Mouse (Mus musculus) liver, postnatal 0 days (tissue): ENCODE measurements at regions not wholly inside any gene's neighbourhood (a gene's known extent, or its start where the extent isn't known, plus 50 kb on each side); places are given as distances from the start of the nearest gene placed in this dataset.

Experiments used
- ATAC-seq: fragments of 200-750 bp; cut with Nextera tagmentation; 2 replicates; pipeline ENCODE4 v1.8.0; 2017; ENCODE audit warnings: mild to moderate bottlenecking, moderate library complexity
- DNase-seq: peaks from one replicate; pipeline ENCODE4 v3.0.0-alpha.2; 2016
- H3K27ac ChIP-seq: fragments of 300-500 bp; sonication (generic); 2 replicates; pipeline ENCODE4 v1.5.1; 2014; ENCODE audit warnings: antibody characterized with exemption, moderate library complexity, mild to moderate bottlenecking, low read depth
- H3K27me3 ChIP-seq: fragments of 300-500 bp; sonication (generic); 2 replicates; pipeline ENCODE4 v1.6.1; 2014; ENCODE audit warnings: low read length, control low read depth, mixed read lengths; ENCODE audit not compliant: insufficient read depth
- H3K36me3 ChIP-seq: fragments of 300-500 bp; sonication (generic); replicated peaks from 2 replicates; pipeline ENCODE4 v1.6.1; 2014; ENCODE audit warnings: mild to moderate bottlenecking, control low read depth, low read length, moderate library complexity, mixed read lengths; ENCODE audit not compliant: insufficient read depth
- H3K4me1 ChIP-seq: fragments of 300-500 bp; sonication (generic); 2 replicates; pipeline ENCODE4 v1.6.1; 2014; ENCODE audit warnings: antibody characterized with exemption, mild to moderate bottlenecking, control low read depth; ENCODE audit not compliant: insufficient read depth
- H3K4me2 ChIP-seq: fragments of 300-500 bp; sonication (generic); 2 replicates; pipeline ENCODE4 v1.6.1; 2014; ENCODE audit warnings: low read depth, mild to moderate bottlenecking, low read length, moderate library complexity, mixed read lengths
- H3K4me3 ChIP-seq: fragments of 300-500 bp; sonication (generic); 2 replicates; pipeline ENCODE4 v1.5.1; 2014; ENCODE audit warnings: low read depth, low read length
- H3K9ac ChIP-seq: fragments of 300-500 bp; sonication (generic); replicated peaks from 2 replicates; pipeline ENCODE4 v1.6.1; 2014; ENCODE audit warnings: mild to moderate bottlenecking, moderate library complexity
- H3K9me3 ChIP-seq: fragments of 300-500 bp; sonication (generic); 2 replicates; pipeline ENCODE4 v1.6.1; 2016; ENCODE audit warnings: mild to moderate bottlenecking, control low read depth, low read length, mixed read lengths
- CTCF ChIP-seq: sonication (generic); IDR thresholded peaks from 2 replicates; pipeline ENCODE4 v1.5.1; 2016; ENCODE audit warnings: antibody characterized with exemption, low read depth
- EP300 ChIP-seq: IDR thresholded peaks from 2 replicates; pipeline ENCODE4 v1.6.1; 2016; ENCODE audit warnings: antibody characterized with exemption, low read depth, mild to moderate bottlenecking
- WGBS: fragments of 180-500 bp; shearing (Covaris S2); extraction: QIAGEN DNeasy Blood & Tissue Kit; methylation state at CpG from one replicate; pipeline ENCODE4 v1.1.7; 2014; ENCODE audit not compliant: insufficient replicate concordance; 5-methylcytosine and 5-hydroxymethylcytosine counted together

DNA sequence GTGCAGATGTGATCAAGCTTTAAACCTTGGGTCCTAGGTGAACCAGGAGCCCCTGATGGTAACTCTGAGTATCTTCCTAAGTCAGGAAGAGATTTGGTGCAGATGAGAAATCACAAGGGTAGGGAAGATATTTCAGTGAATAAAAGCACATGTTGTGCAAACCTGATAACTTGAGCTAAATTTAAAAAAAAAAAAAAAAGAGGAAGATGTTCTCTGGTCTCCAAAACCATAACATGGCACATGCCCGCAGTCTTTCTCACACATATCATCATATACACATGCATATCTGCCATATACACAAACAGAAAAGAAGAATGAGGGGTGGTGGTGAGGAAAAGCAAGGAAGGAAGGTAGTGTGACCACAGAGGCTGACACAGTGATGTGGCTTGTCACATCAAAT, 530.3 kb upstream of the Lrrc6 start:
- Histone ChIP-seq H3K4me2 (no peak overlapping the region), H3K9ac (no peak overlapping the region), H3K4me1 (no peaks in the 10 kb centered on the region; the same call in 1 of the 2 replicates), H3K9me3 (no peaks in the 10 kb centered on the region), H3K27ac (no peak overlapping the region), H3K4me3 (no peak overlapping the region), H3K27me3 (no peaks in the 10 kb centered on the region), H3K36me3 (no peaks in the 10 kb centered on the region)
- no peak for ATAC-seq
- WGBS, result 27% methylated on average over 1 of the region's 1 CpGs
- TF ChIP-seq EP300 (no peak), CTCF (no peak)
- no peak for DNase-seq

DNA sequence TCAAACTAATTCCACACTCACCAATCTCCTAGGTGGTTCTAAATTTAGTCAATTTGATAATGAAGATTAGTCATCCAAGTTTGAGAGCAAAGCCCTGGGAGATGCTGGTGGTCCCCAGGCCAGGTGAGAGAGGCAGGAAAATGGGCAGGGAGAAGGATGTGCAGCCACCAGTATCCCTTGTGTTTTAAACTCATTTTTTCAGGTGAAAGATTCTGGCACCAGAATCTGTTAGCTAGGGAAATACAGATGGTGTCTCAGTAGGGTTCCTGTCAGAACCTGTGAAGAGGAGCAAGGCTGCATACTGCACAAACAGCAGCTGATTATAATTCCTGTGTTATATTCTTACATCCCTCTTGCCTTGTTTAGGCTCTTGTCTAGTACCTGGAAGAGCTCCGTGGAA, 527.5 kb upstream of the Lrrc6 start:
- H3K27ac ChIP-seq, result no peak overlapping the region
- TF ChIP-seq EP300 (no peak), CTCF (no peak)
- H3K27me3 ChIP-seq, result no peaks in the 10 kb centered on the region
- H3K4me1 ChIP-seq, result no peaks in the 10 kb centered on the region; the same call in 1 of the 2 replicates
- DNase-seq (no peak), ATAC-seq (no peak)
- H3K4me3 ChIP-seq, result no peak overlapping the region
- no peaks in the 10 kb centered on the region for H3K9me3 ChIP-seq
- WGBS, result 82% methylated on average over 1 of the region's 1 CpGs
- H3K4me2 ChIP-seq, result no peak overlapping the region
- no peak overlapping the region for H3K9ac ChIP-seq
- no peaks in the 10 kb centered on the region for H3K36me3 ChIP-seq

DNA sequence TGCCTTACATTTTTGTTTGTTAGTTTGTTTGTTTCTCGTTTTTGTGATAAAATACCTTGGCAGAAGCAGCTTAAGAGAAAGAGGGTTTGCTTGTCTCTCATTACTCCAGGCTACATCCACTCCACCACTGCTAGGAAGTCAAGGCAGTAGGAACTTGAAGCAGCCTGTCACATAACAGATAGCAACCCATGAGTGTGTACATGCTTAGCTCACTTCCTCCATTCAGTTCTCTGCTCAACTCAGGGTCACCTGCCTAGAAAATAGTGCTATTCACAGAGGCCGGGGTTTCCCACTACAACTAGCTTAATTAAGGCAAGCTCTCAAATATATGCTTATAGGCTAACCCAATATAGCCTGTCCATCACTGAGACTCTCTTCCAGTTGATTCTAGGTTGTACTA, 527.0 kb upstream of the Lrrc6 start:
- DNase-seq (no peak), ATAC-seq (no peak)
- no peaks in the 10 kb centered on the region; the same call in 1 of the 2 replicates for H3K4me1 ChIP-seq
- 64% methylated on average over 2 of the region's 2 CpGs for WGBS
- H3K9ac ChIP-seq, result no peak overlapping the region
- TF ChIP-seq EP300 (no peak), CTCF (no peak)
- no peaks in the 10 kb centered on the region for H3K36me3 ChIP-seq
- H3K9me3 ChIP-seq, result no peaks in the 10 kb centered on the region
- no peaks in the 10 kb centered on the region for H3K27me3 ChIP-seq
- no peak overlapping the region for H3K4me2 ChIP-seq
- H3K4me3 ChIP-seq, result no peak overlapping the region
- no peak overlapping the region for H3K27ac ChIP-seq

DNA sequence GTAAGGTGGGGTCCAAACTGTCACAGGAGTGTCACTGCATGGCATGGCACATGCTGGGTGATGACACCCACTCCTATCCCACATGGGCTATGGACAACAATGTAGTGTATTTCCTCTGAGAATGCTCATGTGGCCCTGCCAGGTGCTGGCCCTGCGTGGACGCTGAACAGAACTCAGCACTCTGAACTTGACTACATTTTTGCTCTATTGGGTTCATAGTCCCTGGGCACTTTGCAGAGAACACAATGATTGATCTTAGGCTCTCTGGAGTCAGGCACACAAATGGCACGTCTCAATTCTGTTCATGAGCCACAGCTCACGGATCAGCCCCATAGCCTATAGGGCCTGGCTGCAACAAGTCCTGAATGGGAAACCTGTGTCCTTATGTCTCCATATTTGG, 525.0 kb upstream of the Lrrc6 start:
- no peak for TF ChIP-seq CTCF
- no peak for TF ChIP-seq EP300
- no peaks in the 10 kb centered on the region for H3K36me3 ChIP-seq
- 83% methylated on average over 4 of the region's 4 CpGs for WGBS
- H3K4me3 ChIP-seq, result no peak overlapping the region
- ATAC-seq, result no peak; the same call in 1 of the 2 replicates
- H3K9me3 ChIP-seq, result no peaks in the 10 kb centered on the region
- no peak overlapping the region for H3K27ac ChIP-seq
- H3K27me3 ChIP-seq, result no peaks in the 10 kb centered on the region
- no peak for DNase-seq
- H3K4me2 ChIP-seq, result no peak overlapping the region
- no peak overlapping the region for H3K9ac ChIP-seq
- H3K4me1 ChIP-seq, result no peaks in the 10 kb centered on the region; the same call in none of the 2 replicates

DNA sequence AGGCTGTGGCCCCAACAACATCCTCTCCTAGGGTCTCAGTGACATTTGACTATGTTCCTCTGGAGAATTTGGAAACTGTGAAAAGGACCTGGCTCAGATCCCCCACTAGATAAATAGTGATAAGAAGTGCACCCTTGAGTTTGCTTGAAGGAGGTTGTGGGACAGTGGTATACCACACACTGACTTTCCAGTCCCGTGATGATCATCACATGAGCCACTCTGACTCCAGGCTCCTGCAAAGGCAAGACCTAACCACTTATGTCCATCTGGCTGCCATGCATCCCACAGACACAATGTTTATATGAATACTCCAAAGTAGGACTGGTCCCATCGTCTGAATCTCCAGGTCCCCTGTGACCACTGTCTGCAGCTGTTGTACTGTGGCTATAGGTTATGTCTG, 523.7 kb upstream of the Lrrc6 start:
- ATAC-seq (no peak), DNase-seq (no peak)
- no peak for TF ChIP-seq EP300
- no peak for TF ChIP-seq CTCF
- 64% methylated on average over 2 of the region's 2 CpGs for WGBS
- no peak overlapping the region for H3K27ac ChIP-seq
- H3K9me3 ChIP-seq, result no peaks in the 10 kb centered on the region
- H3K4me1 ChIP-seq, result peaks cover 6% of the 10 kb centered on the region
- no peak overlapping the region for H3K4me3 ChIP-seq
- H3K4me2 ChIP-seq, result no peak overlapping the region
- no peaks in the 10 kb centered on the region for H3K27me3 ChIP-seq
- no peak overlapping the region for H3K9ac ChIP-seq
- H3K36me3 ChIP-seq, result no peaks in the 10 kb centered on the region

DNA sequence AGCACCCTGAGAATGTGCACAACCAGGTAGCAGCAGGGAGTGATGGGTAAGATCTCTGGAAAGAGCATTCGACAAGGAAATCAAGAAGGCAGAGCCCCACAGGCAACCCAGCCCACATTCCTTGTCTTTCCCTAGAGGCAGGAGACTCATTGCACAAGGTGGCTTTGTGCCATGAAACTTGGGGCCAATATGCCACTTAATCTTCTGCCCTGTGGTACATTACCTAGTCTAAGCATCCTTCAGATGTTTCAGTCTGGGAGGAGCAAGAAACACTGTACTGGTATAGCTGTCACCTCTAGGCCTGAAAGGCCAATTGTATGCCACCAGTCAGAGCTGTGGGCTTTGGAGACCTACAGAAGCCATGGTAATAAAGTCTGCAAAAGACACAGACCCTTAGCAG, 522.4 kb upstream of the Lrrc6 start:
- ATAC-seq, result no peak
- H3K4me3 ChIP-seq, result no peak overlapping the region
- no peak overlapping the region for H3K9ac ChIP-seq
- H3K4me2 ChIP-seq, result no peak overlapping the region
- WGBS, result 94% methylated on average over 1 of the region's 1 CpGs
- no peak for DNase-seq
- no peaks in the 10 kb centered on the region for H3K27me3 ChIP-seq
- no peak overlapping the region for H3K27ac ChIP-seq
- H3K36me3 ChIP-seq, result no peaks in the 10 kb centered on the region
- H3K4me1 ChIP-seq, result peaks cover 17% of the 10 kb centered on the region
- H3K9me3 ChIP-seq, result no peaks in the 10 kb centered on the region
- TF ChIP-seq EP300, result no peak

DNA sequence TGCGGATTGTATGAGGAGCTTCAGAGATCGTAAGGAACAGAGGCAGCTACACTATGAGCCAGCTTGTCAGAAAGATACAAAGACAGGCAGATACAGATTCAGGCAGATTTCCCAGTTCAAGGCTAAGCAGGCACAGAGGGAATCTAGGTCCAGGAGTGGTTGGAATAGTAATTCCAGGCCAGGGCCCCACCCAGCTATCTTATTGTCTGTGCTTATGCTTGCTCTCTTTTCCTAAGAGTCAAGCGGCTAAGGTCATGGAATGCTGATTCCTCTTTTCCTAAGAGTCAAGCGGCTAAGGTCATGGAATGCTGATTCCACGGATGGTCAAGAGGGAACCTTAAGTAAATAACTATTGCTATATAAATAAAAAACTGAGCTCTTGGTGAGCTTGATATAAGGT, 520.7 kb upstream of the Lrrc6 start:
- no peak for ATAC-seq
- DNase-seq, result no peak
- 77% methylated on average over 5 of the region's 5 CpGs for WGBS

More for the DNA sequence above, 520.7 kb upstream of the Lrrc6 start:
- peaks cover 33% of the 10 kb centered on the region for H3K4me1 ChIP-seq
- H3K36me3 ChIP-seq, result no peaks in the 10 kb centered on the region
- H3K4me3 ChIP-seq, result no peak overlapping the region
- no peak overlapping the region for H3K4me2 ChIP-seq
- H3K9ac ChIP-seq, result no peak overlapping the region
- H3K27me3 ChIP-seq, result no peaks in the 10 kb centered on the region
- TF ChIP-seq EP300, result no peak
- TF ChIP-seq CTCF, result no peak
- no peak overlapping the region for H3K27ac ChIP-seq
- H3K9me3 ChIP-seq, result no peaks in the 10 kb centered on the region
